Mouse (Mus musculus) layer of hippocampus, adult 18-20 months (tissue): ENCODE measurements around the gene Cflar. TPM values are rescaled to one million over a fixed set of nuclear protein-coding genes. Genes with fewer than 3 reads are reported as not detected.
A peak's percentile ranks its signal among the peaks of the same experiment; 100 is the strongest.
"Not testable (repeated sequence)": the region's sequence is repeated elsewhere in the genome, so short reads cannot be mapped to it uniquely, and the experiment has no call there.

Experiments used
- DNase-seq, 2 experiments: peaks; one replicate each; pipeline ENCODE4 v3.0.0; 2022; ENCODE audit warnings: low spot score in 2 of 2
- total RNA-seq, 2 experiments: library from RNA; stranded (reverse); gene quantifications; 2 replicates each; pipeline ENCODE4 v1.2.3; 2021

Cflar gene
- total RNA-seq, 2 experiments from 2014 or later, result 41.1 to 41.5 TPM

DNA sequence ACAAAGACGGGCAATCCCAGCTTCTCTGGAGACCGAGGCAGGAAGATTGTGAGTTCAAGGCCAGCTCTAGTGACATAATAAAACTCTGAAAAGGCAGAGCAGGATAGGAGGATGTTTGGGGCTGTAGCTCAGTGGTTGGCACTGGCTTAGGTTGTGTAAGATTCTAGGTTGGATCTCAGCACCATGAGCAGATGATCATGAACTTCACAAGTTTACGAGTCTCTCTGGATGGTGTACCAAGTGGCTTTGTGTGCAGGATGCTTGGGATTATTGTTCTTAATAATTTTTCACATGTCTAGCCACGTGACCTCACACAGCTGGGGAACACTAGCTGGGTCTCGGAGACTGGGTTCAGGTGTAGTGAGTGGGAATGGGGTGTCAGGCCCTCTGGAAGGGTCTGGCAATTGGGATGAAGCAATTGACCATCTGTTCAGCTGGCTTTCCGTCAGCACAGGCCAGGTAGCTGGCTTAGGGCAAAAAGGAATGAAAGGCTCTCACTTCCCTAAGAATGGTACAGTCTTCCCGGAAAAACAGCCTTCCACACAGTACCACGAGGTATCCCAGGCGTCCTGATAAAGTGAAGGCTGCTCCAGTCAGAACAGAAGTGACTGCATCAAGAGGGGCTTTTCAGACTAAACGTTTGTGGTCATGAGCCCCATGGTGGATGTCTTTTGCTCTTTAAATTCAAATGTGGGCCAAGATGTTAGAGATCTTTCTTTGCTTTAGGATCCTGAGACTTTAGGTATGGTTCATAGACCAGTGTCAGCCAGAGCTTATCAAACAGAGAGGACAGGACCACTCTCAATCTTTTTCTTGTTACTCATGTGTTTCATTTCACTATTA is 16.7 kb downstream of the Cflar start:
- DNase-seq, result no peak

DNA sequence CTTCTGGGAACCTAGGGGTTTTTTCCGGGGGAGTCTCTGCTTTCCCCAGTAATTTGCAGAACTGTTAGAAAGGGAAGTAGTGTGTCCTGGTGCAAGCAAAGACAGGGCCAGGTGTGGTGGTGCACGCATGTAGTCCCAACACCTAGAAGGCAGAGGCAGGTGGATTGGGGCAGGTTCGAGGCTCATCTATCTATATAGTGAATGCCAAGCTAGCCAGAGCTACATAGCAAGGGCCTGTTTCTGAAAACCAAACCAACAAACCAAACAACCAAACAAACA is 17.2 kb downstream of the Cflar start:
- no peak for DNase-seq

DNA sequence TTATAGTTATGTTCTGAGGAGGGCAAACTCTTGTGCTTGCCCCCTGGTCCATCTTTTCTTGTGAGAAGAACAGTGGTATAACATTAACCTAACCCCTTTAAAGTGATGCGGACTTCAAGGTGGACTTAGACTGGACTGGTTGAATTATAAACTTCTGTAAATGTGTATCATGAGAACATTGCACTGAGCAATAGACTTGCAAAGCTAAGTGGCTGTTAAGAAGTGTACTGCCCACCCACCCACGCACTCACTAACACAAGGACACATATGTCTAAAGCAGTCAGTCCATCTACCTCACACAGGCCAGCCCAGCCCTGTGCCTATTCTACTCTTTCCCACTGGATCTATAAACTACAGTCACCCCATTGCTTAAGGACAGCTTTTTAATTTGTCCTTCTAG is 22.3 kb downstream of the Cflar start:
- DNase-seq, result no peak

DNA sequence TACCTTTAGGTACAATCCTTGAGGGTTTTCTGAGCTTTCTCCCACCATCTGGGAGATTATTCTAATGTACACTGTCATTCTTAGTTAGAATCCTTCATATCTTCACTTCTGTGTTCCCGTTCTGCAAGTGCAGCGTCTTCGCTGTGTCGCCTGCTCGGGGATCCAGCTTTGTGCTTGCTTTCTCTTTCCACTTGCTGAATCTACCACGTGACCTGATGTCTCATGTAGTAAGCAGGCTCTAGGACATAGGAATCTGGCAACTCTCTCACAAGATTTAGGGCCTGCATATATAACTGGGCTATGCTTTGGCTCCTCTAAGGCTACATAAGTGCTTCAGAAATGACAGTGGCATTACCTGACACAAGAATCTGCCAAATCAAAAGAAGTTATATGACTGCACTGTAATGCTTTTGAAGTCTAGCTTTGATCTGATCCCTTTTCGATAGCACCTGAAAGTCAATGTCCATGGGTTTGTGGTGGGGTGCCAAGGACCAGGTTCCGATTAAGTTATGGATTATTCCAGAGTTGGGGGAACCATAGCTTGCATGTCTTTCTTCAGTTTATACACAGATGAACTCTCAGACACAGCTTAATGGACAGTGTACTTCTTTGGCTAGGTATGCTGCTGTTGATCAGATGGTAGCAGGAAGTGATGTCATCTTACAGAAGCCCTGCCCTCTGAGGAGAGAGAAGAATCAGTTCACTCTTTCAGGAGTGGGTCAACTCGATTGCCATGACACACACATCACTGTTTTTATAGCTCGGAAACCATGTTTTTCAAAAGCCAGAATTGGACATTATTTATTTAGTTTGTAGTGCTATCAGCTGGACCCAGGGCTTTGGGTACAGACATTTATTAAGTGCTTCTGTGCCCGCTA is 23.0 kb downstream of the Cflar start:
- no peak for DNase-seq

DNA sequence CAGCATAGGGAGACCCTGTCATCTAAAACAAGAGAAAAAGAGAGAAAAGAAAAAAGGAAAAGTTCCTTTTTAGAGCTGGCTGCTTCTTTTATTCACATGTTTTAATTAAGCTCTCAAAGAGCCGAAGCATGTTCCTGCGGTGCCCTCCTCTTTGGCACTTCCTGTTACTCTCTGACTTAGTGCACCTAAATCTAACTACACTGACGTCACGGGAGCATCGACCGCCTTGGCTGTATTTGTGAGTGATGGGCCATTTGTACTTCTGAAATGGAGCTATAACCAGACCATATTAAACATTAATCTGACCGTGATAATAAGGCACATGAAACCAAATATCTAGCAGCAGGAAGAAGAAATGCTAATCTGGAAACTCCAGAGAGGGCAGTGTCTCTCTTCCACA is 24.7 kb downstream of the Cflar start:
- DNase-seq, result no peak

DNA sequence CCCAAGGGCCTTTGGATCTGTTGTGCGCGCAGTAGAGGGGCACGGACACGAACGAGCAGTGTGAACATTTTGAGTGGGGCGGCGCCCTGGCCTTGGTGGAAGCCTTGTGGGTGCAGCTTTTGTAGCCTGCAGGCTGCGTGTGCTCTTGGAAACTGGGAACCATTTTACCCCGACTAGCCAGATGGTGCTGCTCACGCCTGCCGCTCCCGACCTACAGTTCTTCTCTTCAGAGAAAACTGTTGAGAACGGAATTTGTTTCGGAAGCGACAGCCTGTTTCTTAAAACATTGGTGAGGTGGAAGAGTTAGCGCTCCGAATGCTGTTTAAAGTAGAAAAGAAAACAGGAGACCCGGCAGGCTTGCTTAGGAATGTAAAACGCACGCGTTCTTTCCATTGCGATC is 25.7 kb downstream of the Cflar start:
- DNase-seq, result peak; percentile 63 to 82

DNA sequence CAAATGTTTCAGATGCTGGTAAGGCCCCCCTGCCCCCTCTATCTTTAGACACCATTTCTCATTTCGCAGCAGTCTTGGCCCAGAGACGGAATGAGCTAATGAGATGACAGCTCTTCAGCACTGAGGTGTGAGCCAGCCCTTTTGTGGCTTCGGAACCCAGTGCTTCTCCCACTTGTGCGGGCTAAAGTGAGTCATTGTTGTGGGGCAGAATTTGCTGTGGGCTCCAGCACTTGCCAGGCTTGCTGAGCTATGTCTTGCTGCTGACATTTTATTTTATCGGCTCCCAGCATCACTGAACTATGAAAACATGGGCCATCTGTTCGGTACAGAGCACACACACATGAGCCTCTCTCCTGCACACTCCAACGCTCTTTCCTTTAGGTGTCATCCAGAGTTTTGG is 28.2 kb downstream of the Cflar start:
- DNase-seq, result peak; percentile 83 to 91

DNA sequence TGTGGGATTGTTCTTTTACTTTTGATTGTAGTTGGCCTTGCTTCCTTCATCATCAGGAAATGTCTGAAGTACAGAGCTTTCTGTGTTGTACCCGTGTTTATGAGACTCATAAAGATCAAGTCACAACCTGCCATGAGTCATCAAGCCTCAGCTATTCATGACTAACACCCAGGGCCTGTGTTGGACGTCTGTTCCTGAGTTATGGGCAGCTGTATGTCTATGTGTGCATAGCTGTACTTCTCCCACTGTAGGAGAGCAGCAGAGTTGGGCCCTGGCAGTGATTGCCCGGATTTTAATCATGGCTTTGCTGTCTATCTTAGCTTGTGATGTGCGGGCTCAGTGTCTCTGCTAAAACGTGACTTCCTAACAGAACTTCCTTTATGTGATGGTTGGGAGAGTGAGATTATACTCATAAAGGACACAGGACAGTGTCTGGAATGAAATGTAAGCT is 31.3 kb downstream of the Cflar start:
- DNase-seq, result peak in 1 of 2 experiments; percentile 37

DNA sequence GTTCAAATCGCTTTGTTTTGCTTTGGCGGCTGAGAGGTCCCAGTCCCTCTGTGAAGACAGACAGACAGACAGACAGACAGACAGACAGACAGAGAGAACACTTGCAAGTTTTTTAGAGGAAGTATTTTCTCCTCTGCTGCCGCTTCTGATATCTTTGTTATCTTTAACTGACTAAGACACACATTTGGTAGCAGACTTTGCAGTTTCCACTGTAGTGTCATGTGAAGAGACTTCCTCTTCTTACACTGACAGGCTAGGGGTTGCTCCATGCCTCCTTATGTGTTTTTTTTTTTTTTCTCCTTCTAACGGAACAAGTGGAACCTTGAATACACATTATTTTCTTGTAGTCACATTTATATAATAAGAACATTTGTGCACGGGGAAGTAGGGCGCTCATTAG is 31.9 kb downstream of the Cflar start:
- no peak for DNase-seq

DNA sequence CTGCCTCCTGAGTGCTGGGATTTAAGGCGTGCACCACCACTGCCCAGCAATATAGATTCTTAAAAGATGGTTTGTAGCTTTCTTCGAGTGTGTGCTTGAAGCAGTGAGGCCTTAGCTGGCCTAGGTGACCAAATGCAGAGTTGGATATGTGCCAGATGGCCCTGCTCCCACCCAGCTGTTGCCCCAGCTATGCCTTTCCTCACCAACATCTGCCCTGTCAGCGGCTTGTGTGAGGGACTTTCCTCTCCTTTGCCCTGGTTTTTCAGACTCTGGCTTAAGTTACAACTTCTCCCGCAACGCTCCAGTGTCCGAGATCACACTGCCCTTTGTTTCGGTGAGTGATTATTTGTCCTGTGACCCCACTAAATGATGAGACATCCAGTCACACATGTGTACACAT is 33.3 kb downstream of the Cflar start:
- DNase-seq, result no peak

DNA sequence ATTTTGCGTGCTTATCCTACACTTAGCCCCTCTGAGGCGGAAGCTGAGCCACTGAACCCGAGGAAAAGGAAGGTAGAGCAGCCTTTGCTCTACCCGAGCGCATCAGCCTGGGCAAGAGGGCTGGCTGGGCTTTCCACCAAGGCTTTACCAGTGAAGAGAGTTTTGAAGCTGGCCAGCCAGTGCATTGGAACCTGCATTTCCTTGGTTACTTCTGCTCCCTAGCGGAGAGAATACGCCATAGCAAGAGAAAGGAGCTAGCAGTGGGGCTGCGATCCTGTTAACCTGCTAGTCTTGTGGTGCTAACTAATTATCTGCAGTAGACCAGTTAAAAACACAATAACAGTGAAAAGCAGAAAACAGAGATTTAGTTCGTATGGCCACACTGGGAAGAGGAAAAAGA is 35.6 kb downstream of the Cflar start:
- peak; percentile 58 to 82 for DNase-seq

DNA sequence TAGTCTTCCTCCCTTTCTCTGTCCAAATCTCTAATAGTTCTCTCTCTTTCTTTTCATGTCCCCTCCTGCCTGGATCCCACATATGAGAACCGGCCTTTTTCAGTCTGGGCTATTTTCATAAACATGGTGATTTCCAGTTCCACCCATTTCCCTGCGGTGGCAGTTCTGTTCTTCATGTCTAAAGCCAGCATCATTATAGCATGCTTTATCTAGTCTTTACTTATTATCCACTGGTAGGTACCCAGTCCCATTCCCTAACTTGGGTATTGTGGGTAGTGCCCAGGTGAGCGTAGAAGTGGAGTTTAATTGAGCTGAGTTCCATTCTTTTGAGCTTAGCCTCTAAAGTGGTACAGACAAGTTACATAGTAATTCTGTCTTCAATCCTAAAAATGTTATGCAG is 48.1 kb downstream of the Cflar start:
- DNase-seq, result no peak

DNA sequence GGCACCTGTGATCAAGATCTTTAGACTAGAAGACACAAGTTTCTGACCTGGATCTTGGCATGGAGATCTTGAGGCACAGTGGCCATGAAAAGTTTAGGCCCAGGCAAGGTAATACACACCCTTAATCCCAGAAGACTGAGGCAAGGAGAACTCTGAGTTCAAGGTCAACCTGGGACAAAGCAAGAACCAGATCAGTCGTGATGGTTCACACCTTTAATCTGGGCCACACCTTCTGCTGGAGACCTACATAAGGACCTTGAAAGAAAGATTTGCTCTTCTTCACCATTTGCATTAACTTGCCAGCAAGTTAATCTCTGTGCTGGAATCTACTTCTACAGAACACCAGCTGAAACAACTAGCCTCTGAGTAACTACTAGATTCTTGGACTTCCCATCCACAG is 49.3 kb downstream of the Cflar start:
- no peak for DNase-seq

DNA sequence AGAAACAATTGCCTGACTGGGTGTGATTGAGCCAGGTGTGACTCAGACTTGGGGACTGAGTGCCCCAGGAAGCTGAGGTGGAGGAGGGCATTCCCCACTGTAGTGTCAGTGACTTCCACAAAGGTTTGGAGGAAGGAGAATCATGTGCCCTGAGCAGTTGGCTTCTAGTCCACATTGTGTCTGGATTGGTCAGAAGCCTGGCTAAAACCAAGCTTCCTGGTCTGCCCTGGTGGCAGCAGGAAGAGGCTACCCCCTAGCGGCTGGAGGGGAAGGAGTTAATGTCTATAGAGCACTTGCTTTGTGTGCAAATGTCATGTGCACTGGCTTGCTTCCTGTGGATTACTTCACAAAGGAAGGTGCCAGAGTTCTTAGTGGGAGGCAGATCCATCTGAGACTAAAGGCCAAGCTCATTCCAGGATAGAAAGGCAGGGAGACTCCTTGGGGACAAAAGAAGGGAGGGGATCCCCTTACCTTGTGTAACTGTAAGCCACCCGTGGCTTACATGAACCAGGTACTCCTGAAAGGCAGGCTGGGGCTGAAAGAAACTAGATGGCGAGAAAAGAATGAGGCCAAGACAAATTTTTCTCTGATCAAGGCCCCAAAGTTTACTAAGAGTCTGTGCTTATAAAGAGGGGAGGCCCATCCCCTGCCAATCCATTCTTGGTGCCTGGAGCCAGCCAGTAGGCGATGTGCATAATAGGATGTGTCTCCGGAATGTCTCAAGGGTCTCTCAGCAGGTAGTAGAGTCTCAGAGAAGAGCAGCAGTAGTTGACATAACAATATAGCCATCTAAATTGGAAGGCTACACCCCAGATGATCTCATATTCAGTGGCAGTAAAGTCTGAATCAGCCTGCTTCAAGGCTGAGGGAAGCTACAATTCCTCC is 50.3 kb downstream of the Cflar start:
- DNase-seq, result not testable (repeated sequence)

DNA sequence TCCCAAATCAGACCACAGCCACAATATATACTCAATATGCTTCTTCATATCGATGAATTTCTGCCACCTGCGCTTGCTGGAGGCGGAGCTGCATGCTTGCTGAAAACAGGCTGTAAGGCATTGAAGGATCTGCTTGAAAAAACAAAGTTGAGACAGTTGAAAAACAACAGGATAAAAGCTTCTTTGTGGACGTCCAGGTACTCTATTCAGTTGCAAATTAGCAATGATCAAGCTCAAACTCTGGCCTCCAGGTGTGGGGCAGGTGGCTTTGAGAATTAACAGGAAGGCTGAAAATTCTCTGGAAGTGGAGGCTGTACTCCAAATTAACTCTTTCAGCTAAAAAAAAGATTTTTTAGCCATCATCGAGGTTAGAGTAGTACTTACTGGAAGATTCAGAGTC is 51.3 kb downstream of the Cflar start:
- DNase-seq, result no peak

DNA sequence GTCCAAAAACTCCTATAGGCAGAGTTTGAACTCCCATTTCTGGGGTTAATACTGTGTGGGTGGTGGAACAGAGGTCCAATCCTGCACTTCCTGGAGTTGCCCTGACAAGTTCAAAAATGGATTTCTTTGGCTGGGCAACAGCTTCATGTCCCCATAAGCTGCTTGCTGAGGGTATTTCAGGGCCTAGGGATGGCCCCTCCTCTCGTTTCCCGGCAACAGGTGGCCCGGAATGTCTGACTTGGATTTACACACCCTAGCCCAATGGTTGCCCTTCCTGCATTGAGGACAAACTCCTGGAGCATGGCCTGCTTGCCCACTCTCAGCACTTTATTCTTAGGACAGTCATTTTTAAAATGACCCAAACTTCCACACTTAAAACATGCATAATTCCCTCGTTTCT is 55.1 kb downstream of the Cflar start:
- not testable (repeated sequence) for DNase-seq

DNA sequence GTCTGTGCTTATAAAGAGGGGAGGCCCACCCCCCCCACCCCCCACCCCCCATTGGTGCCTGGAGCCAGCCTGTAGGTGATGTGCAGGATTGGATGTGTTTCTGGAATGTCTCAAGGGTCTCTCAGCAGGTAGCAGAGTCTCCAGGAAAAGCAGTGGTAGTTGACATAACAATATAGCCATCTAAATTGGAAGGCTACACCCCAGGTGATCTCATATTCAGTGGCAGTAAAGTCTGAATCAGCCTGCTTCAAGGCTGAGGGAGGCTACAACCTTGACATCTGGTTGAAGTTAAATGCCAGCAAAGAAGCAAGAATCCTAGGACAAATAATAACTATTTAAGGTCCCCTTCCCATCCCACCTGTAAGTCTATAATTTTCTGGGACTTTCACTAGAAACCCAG is 57.8 kb downstream of the Cflar start:
- DNase-seq, result no peak

DNA sequence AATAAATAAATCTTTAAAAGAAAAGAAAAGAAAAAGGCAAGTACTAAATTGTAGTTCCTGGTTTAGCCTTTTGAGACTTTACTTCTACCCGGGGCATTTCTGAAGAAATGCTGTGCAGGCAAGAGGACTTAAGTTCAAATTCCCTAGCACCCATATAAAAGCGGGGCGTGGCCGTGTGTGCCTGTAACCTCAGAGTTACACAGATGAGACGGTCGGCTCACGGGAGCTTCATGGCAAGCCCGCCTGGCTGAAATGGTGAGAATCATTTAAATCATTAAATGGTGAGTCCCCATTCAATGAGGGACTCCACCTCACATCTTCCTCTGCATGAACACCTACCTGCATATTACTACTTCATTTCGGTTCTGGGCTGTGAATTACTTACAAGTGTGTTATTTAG is 58.4 kb downstream of the Cflar start:
- DNase-seq, result no peak

DNA sequence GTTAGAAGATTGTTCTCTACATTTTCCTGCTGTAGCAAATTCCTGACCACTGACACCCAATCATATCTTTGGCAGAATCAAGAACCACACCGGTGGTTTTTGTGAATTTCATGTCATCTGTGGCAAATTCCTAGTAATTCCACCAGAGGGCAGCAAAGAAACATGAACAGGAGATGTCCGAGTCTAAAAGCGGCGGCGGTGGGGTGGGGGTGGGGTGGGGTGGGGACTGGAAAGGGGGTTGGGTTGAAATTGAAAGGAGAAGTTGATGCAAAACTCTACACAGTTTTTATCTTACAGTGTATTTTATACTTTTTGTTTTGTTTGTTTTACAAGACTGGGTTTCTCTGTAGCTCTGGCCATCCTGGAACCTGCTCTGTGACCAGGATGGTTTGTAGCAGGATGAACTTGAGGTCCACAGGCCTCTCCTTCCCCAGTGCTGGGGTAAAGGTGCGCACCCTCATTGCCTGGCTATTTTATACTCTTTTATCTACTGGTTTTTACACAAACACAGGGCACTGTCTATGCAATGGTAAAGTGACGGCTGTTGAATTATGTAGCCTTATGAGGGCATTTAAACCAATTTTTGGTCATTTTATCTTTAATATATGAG is 58.9 kb downstream of the Cflar start:
- peak; percentile 28 to 76 for DNase-seq

DNA sequence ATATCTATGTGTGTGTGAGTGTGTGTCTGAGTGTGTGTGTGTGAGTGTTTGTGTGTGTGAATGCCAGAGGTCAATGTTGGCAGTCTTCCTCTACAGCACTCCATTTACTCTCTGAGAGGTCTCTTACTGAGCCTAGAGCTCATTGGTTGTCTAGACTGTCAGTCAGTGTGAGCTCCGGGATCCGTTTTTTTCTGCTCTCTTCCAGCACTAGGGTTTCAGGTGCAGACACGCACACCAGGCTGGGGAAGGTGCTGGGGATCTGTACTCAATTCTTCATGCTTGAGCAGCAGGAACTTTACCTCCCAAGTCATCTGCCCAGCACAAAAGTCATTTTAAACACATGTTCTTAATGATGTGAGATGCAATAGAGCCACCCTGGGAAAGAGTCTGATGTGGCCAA is 60.8 kb downstream of the Cflar start:
- no peak for DNase-seq

DNA sequence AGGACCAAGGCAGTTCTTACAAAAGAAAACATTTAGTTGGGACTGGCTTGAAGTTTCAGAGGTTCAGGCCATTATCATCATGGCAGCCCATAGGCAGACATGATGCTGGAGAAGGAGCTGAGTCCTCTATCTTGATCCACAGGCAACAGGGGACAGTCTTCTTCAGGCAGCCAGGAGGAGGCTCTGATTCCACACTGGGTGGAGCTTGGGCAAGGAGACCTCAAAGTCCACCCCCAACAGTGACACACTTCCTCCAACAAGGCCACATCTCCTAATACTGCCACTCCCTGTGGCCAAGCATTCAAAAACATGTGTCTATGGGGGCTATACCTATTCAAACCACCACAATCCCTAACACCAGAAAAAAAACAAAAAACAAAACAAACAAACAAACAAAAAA is 62.0 kb downstream of the Cflar start:
- no peak for DNase-seq
